Mouse (Mus musculus) midbrain, embryonic 12.5 days (tissue): Measurements from ENCODE around the gene Bod1. TPM values are rescaled to one million over a fixed set of nuclear protein-coding genes. Genes with fewer than 3 reads are reported as not detected.

ENCODE experiments used
- ATAC-seq: fragments of 200-750 bp; cut with Nextera tagmentation; 2 replicates; pipeline ENCODE4 v1.8.0; 2017; ENCODE audit warnings: low read depth, moderate TSS enrichment, moderate library complexity; ENCODE audit not compliant: low FRiP score
- H3K27ac ChIP-seq: fragments of 300-500 bp; sonication (generic); replicated peaks from 2 replicates; pipeline ENCODE4 v1.5.1; 2016; ENCODE audit warnings: mild to moderate bottlenecking
- H3K27me3 ChIP-seq: fragments of 300-500 bp; sonication (generic); 2 replicates; pipeline ENCODE4 v1.6.1; 2016; ENCODE audit warnings: mild to moderate bottlenecking
- H3K36me3 ChIP-seq: fragments of 300-500 bp; sonication (generic); 2 replicates; pipeline ENCODE4 v1.6.1; 2016
- H3K4me1 ChIP-seq: fragments of 300-500 bp; sonication (generic); 2 replicates; pipeline ENCODE4 v1.6.1; 2016
- H3K4me2 ChIP-seq: fragments of 300-500 bp; sonication (generic); replicated peaks from 2 replicates; pipeline ENCODE4 v1.6.1; 2016; ENCODE audit warnings: mild to moderate bottlenecking, moderate library complexity
- H3K4me3 ChIP-seq: fragments of 300-500 bp; sonication (generic); 2 replicates; pipeline ENCODE4 v1.5.1; 2016; ENCODE audit warnings: mild to moderate bottlenecking
- H3K9ac ChIP-seq: fragments of 300-500 bp; sonication (generic); replicated peaks from 2 replicates; pipeline ENCODE4 v1.6.1; 2016; ENCODE audit warnings: mild to moderate bottlenecking, moderate library complexity
- H3K9me3 ChIP-seq: fragments of 300-500 bp; sonication (generic); 2 replicates; pipeline ENCODE4 v1.6.1; 2016; ENCODE audit warnings: mild to moderate bottlenecking
- WGBS: fragments of 180-500 bp; shearing (Covaris S2); methylation state at CpG from one replicate; pipeline ENCODE4 v1.1.7; 2016; 5-methylcytosine and 5-hydroxymethylcytosine counted together
- polyA plus RNA-seq: library from polyadenylated mRNA; unstranded; fragments of >200 nt; fragmentation: Nextera tagmentation; extraction: Ambion mirVana; gene quantifications from 2 replicates; pipeline ENCODE4 v1.2.1, GENCODE M21; 2016

Gene Bod1
- polyA plus RNA-seq, 1 experiment from 2014 or later = 162 TPM

DNA sequence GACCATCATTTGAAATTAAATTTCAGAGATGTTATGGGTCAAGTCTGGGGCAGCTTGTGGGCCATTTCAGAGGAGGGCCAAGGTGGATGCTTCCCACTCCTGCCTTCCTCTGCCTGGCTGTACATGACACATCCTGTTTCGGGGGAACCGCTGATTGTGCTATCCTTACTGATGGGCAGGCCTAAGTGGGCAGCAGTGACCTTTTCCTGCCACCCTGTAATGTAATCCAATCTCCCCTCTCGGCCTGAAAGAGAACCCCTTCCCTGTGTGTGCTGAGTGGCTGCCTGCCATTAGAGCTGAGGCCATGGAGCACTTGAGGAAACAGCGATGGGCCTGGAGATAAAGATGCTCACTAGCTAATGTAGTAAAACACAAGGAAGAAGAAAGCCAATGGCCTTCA lies 17.3 kb upstream of the Bod1 start:
- Histone ChIP-seq H3K4me1 (no peaks in the 10 kb centered on the region), H3K27ac (no peak overlapping the region), H3K4me3 (no peak overlapping the region), H3K9me3 (no peaks in the 10 kb centered on the region), H3K9ac (no peak overlapping the region), H3K36me3 (no peaks in the 10 kb centered on the region), H3K4me2 (no peak overlapping the region), H3K27me3 (no peaks in the 10 kb centered on the region)
- 81% methylated on average over 4 of the region's 4 CpGs for WGBS
- ATAC-seq = no peak

GRCm38 (mm10) chr11:31684913-31685567 lies 13.4 kb upstream of the Bod1 start:
- Histone ChIP-seq H3K4me2 (no peak overlapping the region), H3K4me3 (no peak overlapping the region), H3K36me3 (no peaks in the 10 kb centered on the region), H3K27me3 (no peaks in the 10 kb centered on the region), H3K9me3 (no peaks in the 10 kb centered on the region), H3K27ac (no peak overlapping the region), H3K9ac (no peak overlapping the region), H3K4me1 (no peaks in the 10 kb centered on the region)
- no peak for ATAC-seq
- WGBS = 84% methylated on average over 9 of the region's 9 CpGs

- no peaks in the 10 kb centered on the region for H3K36me3 ChIP-seq
- H3K9me3 ChIP-seq = no peaks in the 10 kb centered on the region
- H3K4me1 ChIP-seq = no peaks in the 10 kb centered on the region
- WGBS = 77% methylated on average over 2 of the region's 2 CpGs
- H3K27ac ChIP-seq = no peak overlapping the region
- no peaks in the 10 kb centered on the region for H3K27me3 ChIP-seq
- ATAC-seq = no peak
- no peak overlapping the region for H3K4me3 ChIP-seq
- H3K4me2 ChIP-seq = no peak overlapping the region
- no peak overlapping the region for H3K9ac ChIP-seq
Observed at GRCm38 (mm10) chr11:31684126-31684525, 12.4 kb upstream of the Bod1 start.

DNA sequence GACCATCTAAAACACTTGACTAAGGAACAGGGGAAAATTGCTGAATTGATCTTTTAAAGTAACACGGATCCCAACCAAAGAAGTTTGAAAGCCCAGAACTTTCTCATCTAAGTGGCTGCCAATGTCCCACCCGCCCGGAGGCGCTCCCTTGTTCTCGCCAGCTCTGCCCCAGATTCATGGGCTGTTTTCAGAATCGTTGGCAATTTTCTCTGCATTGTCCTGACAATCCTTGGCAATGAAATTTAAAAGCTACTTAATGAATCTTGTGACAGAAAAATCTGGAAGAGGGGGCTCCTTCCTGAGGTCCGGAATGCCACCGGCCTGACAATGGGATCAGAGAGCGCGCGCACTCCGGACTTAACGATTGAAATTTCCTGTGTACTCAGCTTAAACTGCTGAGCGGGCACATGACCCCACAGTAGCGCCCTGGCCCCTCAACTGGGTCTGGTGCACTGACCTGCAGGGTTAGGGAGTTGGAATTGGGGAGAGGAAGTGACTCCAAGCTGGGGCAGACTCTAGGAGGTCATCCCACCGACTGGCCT lies 8.2 kb upstream of the Bod1 start:
- no peak overlapping the region for H3K4me3 ChIP-seq
- peaks cover 2% of the 10 kb centered on the region; the same call in 1 of the 2 replicates for H3K4me1 ChIP-seq
- H3K9me3 ChIP-seq = no peaks in the 10 kb centered on the region
- no peak overlapping the region for H3K9ac ChIP-seq
- no peak for ATAC-seq
- no peak overlapping the region for H3K27ac ChIP-seq
- no peak overlapping the region for H3K4me2 ChIP-seq
- H3K36me3 ChIP-seq = no peaks in the 10 kb centered on the region
- 83% methylated on average over 16 of the region's 16 CpGs for WGBS
- H3K27me3 ChIP-seq = no peaks in the 10 kb centered on the region

- H3K36me3 ChIP-seq = no peaks in the 10 kb centered on the region
- H3K27ac ChIP-seq = no peak overlapping the region
- no peak overlapping the region for H3K4me2 ChIP-seq
- H3K9me3 ChIP-seq = no peaks in the 10 kb centered on the region
- ATAC-seq = no peak
- no peak overlapping the region for H3K9ac ChIP-seq
- peaks cover 7% of the 10 kb centered on the region; the same call in 1 of the 2 replicates for H3K4me1 ChIP-seq
- H3K4me3 ChIP-seq = no peak overlapping the region
- 90% methylated on average over 5 of the region's 5 CpGs for WGBS
- no peaks in the 10 kb centered on the region for H3K27me3 ChIP-seq
Observed at GRCm38 (mm10) chr11:31677309-31677708, 5.6 kb upstream of the Bod1 start.

GRCm38 (mm10) chr11:31676661-31677252 lies 5.1 kb upstream of the Bod1 start:
- Histone ChIP-seq H3K4me2 (no peak overlapping the region), H3K4me1 (peaks cover 8% of the 10 kb centered on the region; the same call in 1 of the 2 replicates), H3K27ac (no peak overlapping the region), H3K9ac (no peak overlapping the region), H3K4me3 (no peak overlapping the region), H3K27me3 (no peaks in the 10 kb centered on the region), H3K36me3 (no peaks in the 10 kb centered on the region), H3K9me3 (no peaks in the 10 kb centered on the region)
- no peak for ATAC-seq
- 91% methylated on average over 3 of the region's 3 CpGs for WGBS

GRCm38 (mm10) chr11:31675430-31675829 lies 3.7 kb upstream of the Bod1 start:
- Histone ChIP-seq H3K27ac (0 out of 2 replicates have a peak overlapping the region, but pooled peaks have one; percentile 6), H3K4me1 (peaks cover 12% of the 10 kb centered on the region), H3K4me2 (no peak overlapping the region), H3K27me3 (no peaks in the 10 kb centered on the region), H3K9me3 (no peaks in the 10 kb centered on the region), H3K4me3 (no peak overlapping the region), H3K9ac (no peak overlapping the region), H3K36me3 (no peaks in the 10 kb centered on the region)
- WGBS = 22% methylated on average over 2 of the region's 2 CpGs
- ATAC-seq = no peak

GRCm38 (mm10) chr11:31672170-31672563 lies 482 bp upstream of the Bod1 start:
- H3K4me2 ChIP-seq = peak overlapping the region; percentile 64
- no peaks in the 10 kb centered on the region for H3K9me3 ChIP-seq
- peak; percentile 53 for ATAC-seq
- H3K27me3 ChIP-seq = no peaks in the 10 kb centered on the region
- H3K36me3 ChIP-seq = peaks cover 25% of the 10 kb centered on the region
- H3K27ac ChIP-seq = no peak overlapping the region
- peak overlapping the region; percentile 95 for H3K4me3 ChIP-seq
- H3K9ac ChIP-seq = peak overlapping the region; percentile 95
- 13% methylated on average over 9 of the region's 9 CpGs for WGBS
- peaks cover 19% of the 10 kb centered on the region for H3K4me1 ChIP-seq

DNA sequence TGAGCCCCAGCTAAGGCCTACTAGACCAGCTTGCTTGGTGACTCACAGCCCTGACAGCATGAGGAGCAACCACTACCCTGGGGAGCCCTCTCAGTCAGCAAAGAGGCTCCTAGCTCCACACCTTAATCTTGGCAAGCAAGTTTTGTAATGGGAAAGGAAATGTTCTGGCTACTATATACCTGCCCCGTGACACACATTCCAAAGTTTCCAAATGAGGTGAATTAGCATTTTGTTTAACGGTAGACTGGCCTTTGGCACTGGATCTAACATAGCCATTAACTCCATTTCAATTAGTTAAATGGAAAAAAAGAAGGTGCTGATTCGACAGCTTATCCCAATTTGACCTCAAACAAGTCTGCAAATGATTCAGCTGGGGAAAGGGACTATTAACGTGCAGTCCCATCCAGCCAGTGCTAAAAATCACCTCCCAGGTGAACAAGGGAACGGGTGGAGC lies 1.2 kb downstream of the Bod1 start:
- no peaks in the 10 kb centered on the region for H3K9me3 ChIP-seq
- H3K9ac ChIP-seq = peak overlapping the region; percentile 39; the same call in 1 of the 2 replicates
- no peaks in the 10 kb centered on the region for H3K27me3 ChIP-seq
- H3K4me3 ChIP-seq = peak overlapping the region; percentile 95
- peak overlapping the region; percentile 62 for H3K4me2 ChIP-seq
- peaks cover 19% of the 10 kb centered on the region for H3K4me1 ChIP-seq
- 73% methylated on average over 5 of the region's 5 CpGs for WGBS
- H3K27ac ChIP-seq = no peak overlapping the region
- no peak for ATAC-seq
- H3K36me3 ChIP-seq = peaks cover 40% of the 10 kb centered on the region

DNA sequence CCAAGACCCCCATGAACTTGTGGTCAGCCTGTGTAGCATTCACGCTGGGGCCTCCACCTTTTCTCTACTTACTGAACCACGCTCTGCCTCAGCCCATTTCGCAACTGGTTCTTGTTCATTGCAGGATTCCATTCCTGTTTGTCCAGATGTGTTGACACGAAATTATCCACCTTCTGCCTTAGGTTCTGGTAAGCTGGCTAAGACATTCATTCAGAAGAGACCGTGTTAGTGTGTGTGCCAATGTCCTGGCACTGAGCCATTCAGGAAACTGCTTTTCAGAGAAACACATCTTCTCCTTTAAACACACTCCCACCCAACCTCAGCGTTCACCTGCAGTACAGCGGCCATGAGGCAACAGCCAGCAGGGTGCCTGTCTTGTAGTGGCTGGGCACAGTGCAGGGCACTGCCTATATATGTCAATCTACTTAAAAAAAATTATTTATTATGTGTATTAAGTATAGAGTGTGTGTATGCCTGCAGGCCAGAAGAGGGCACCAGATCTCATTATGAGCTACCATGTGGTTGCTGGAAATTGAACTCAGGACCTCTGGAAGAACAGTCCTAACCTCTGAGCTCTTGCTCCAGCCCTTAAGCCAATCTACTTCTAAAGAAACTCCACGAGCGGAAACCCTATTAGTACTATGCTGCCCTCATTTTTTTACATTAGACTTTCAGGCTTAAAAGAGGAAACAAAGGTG lies 2.4 kb downstream of the Bod1 start:
- Histone ChIP-seq H3K4me2 (no peak overlapping the region), H3K4me1 (peaks cover 17% of the 10 kb centered on the region), H3K27ac (no peak overlapping the region), H3K9me3 (no peaks in the 10 kb centered on the region), H3K9ac (no peak overlapping the region), H3K4me3 (no peak overlapping the region), H3K36me3 (peaks cover 51% of the 10 kb centered on the region), H3K27me3 (no peaks in the 10 kb centered on the region)
- WGBS = 94% methylated on average over 9 of the region's 9 CpGs
- ATAC-seq = no peak

DNA sequence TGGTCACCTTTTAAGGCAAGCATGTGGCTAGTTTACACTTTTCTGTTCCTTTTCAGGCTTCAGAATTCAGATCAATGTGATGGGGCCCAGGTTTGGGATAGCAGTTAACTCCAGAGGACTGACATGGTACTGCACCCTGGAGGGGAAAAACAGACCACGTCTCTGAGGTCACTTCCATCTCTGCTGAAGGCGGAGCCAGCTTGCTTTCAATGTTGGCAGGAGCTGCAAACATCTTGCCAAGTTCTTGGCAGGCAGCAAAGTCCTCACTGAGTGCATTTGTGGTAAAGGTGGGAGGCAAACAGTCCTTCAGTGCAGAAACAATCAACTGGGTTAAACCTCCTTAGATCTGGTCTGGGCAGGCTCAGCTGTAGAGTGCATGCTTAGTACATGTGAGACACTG lies 7.5 kb downstream of the Bod1 start:
- no peak overlapping the region for H3K4me3 ChIP-seq
- no peaks in the 10 kb centered on the region for H3K27me3 ChIP-seq
- H3K4me1 ChIP-seq = no peaks in the 10 kb centered on the region
- no peak overlapping the region for H3K27ac ChIP-seq
- no peak for ATAC-seq
- no peak overlapping the region for H3K9ac ChIP-seq
- WGBS = 84% methylated on average over 2 of the region's 2 CpGs
- H3K36me3 ChIP-seq = peaks cover 79% of the 10 kb centered on the region
- H3K4me2 ChIP-seq = no peak overlapping the region
- no peaks in the 10 kb centered on the region for H3K9me3 ChIP-seq

DNA sequence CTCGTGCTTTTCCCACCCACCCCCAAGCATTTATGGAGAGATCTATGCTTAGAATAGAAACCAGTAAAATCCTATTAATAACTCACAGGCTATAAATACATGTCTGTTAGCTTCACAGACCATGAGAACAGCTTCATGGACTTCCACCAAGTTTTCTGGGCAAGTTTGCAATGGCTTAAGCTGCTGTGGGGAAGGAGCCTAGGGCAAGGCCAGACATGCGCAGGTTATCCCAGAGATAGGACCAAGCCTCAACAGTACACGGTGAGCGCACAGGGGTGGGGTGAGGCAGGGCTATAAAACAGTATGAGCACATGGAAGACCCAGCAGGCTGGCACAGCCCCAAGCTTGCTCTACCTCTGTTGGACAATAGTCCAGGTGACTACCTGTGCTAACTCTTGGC lies 8.2 kb downstream of the Bod1 start:
- H3K9me3 ChIP-seq = no peaks in the 10 kb centered on the region
- H3K36me3 ChIP-seq = peaks cover 72% of the 10 kb centered on the region
- WGBS = 95% methylated on average over 4 of the region's 4 CpGs
- no peak overlapping the region for H3K9ac ChIP-seq
- no peaks in the 10 kb centered on the region for H3K27me3 ChIP-seq
- no peaks in the 10 kb centered on the region for H3K4me1 ChIP-seq
- H3K27ac ChIP-seq = no peak overlapping the region
- no peak overlapping the region for H3K4me3 ChIP-seq
- 0 out of 2 replicates have a peak, but pooled peaks have one; percentile 31 for ATAC-seq
- H3K4me2 ChIP-seq = no peak overlapping the region
